8 mouse cellular contexts compared by ENCODE assay signal in genomic region chr7:39518362-39518761, GRCm38 (mm10). TPM values are rescaled to one million over a fixed set of nuclear protein-coding genes. Genes with fewer than 3 reads are reported as not detected.
DNase-seq lines count a peak whose midpoint lies in the region; ATAC-seq and TF ChIP-seq lines count a peak whose summit lies in the region.

No protein-coding gene starts in this region.

- peak; percentile 4 to 39 for DNase-seq in cerebellum, adult 18-20 months
- DNase-seq in T-cell, adult 2 months (ENCODE audit: low spot score), result peak; percentile 16
- no peak for DNase-seq in limb, embryonic 14.5 days (ENCODE audit: low spot score)

- peaks cover 5% of the 10 kb centered on the region; the same call in 1 of the 2 replicates for H3K36me3 ChIP-seq in forebrain, embryonic 12.5 days (replicated peaks)
- H3K36me3 ChIP-seq in hindbrain, embryonic 16.5 days (ENCODE audit: control insufficient read depth, insufficient read depth, low read length), result no peaks in the 10 kb centered on the region
- H3K36me3 ChIP-seq in limb, embryonic 14.5 days (ENCODE audit: control insufficient read depth, insufficient read depth, low read length), result no peaks in the 10 kb centered on the region
- peaks cover 2% of the 10 kb centered on the region; the same call in 1 of the 2 replicates for H3K36me3 ChIP-seq in midbrain, embryonic 16.5 days (ENCODE audit: control insufficient read depth, insufficient read depth, low read length)

- TF ChIP-seq POLR2A in limb, embryonic 14.5 days (IDR thresholded peaks at IDR 0.05; ENCODE audit: borderline replicate concordance, extremely low read depth, insufficient read depth, insufficient read length), result no peak

- no peak overlapping the region for H3K27ac ChIP-seq in forebrain, embryonic 12.5 days
- H3K27ac ChIP-seq in hindbrain, embryonic 16.5 days (ENCODE audit: low read depth, low read length), result no peak overlapping the region
- H3K27ac ChIP-seq in limb, embryonic 14.5 days (replicated peaks; ENCODE audit: low read depth, low read length), result no peak overlapping the region
- no peak overlapping the region for H3K27ac ChIP-seq in midbrain, embryonic 16.5 days (ENCODE audit: low read length)

- ATAC-seq in cerebellum, adult (ENCODE audit: insufficient number of reproducible peaks, low FRiP score, low TSS enrichment), result no peak
- ATAC-seq in forebrain, embryonic 12.5 days (ENCODE audit: low FRiP score), result 0 out of 2 replicates have a peak, but pooled peaks have one; percentile 34
- ATAC-seq in hindbrain, embryonic 16.5 days, result 0 out of 2 replicates have a peak, but pooled peaks have one; percentile 32
- no peak for ATAC-seq in limb, embryonic 14.5 days (ENCODE audit: low FRiP score, low read depth)
- ATAC-seq in midbrain, embryonic 16.5 days, result peak; percentile 59
- ATAC-seq in megakaryocyte-erythroid progenitor cell, adult 5-6 weeks (replicated peaks; ENCODE audit: low FRiP score, low TSS enrichment, poor library complexity, severe bottlenecking), result no peak

- H3K9ac ChIP-seq in forebrain, embryonic 12.5 days, result peak overlapping the region; percentile 40; the same call in 1 of the 2 replicates
- H3K9ac ChIP-seq in hindbrain, embryonic 16.5 days (ENCODE audit: low read depth, low read length), result no peak overlapping the region; the same call in 1 of the 2 replicates
- no peak overlapping the region for H3K9ac ChIP-seq in limb, embryonic 14.5 days (ENCODE audit: low read depth, low read length, severe bottlenecking)
- no peak overlapping the region for H3K9ac ChIP-seq in midbrain, embryonic 16.5 days (ENCODE audit: low read depth, low read length)

- peak overlapping the region; percentile 25 for H3K4me3 ChIP-seq in forebrain, embryonic 12.5 days (replicated peaks)
- peak overlapping the region; percentile 71 for H3K4me3 ChIP-seq in hindbrain, embryonic 16.5 days (ENCODE audit: low read length)
- H3K4me3 ChIP-seq in limb, embryonic 14.5 days (replicated peaks; ENCODE audit: low read length), result peak overlapping the region; percentile 69
- H3K4me3 ChIP-seq in midbrain, embryonic 16.5 days (ENCODE audit: low read depth, low read length), result peak overlapping the region; percentile 68

- H3K9me3 ChIP-seq in forebrain, embryonic 12.5 days, result peaks cover 4% of the 10 kb centered on the region; the same call in 1 of the 2 replicates
- H3K9me3 ChIP-seq in hindbrain, embryonic 16.5 days (ENCODE audit: control insufficient read depth, low read length), result peaks cover 3% of the 10 kb centered on the region; the same call in 1 of the 2 replicates
- peaks cover 9% of the 10 kb centered on the region; the same call in 1 of the 2 replicates for H3K9me3 ChIP-seq in limb, embryonic 14.5 days (ENCODE audit: control insufficient read depth, low read length)
- peaks cover 5% of the 10 kb centered on the region; the same call in 1 of the 2 replicates for H3K9me3 ChIP-seq in midbrain, embryonic 16.5 days (replicated peaks; ENCODE audit: control insufficient read depth, low read length, poor library complexity, severe bottlenecking)

- 89% methylated on average over 12 of the region's 12 CpGs for WGBS in forebrain, embryonic 12.5 days
- 89% methylated on average over 12 of the region's 12 CpGs for WGBS in hindbrain, embryonic 16.5 days
- 87% methylated on average over 12 of the region's 12 CpGs for WGBS in limb, embryonic 14.5 days
- WGBS in midbrain, embryonic 16.5 days, result 87% methylated on average over 12 of the region's 12 CpGs

- H3K4me2 ChIP-seq in forebrain, embryonic 12.5 days, result peak overlapping the region; percentile 46
- H3K4me2 ChIP-seq in hindbrain, embryonic 16.5 days (ENCODE audit: low read length), result peak overlapping the region; percentile 51
- peak overlapping the region; percentile 56 for H3K4me2 ChIP-seq in limb, embryonic 14.5 days (replicated peaks; ENCODE audit: low read depth, low read length, severe bottlenecking)
- peak overlapping the region; percentile 41 for H3K4me2 ChIP-seq in midbrain, embryonic 16.5 days (ENCODE audit: low read length)

- peaks cover 3% of the 10 kb centered on the region; the same call in 1 of the 2 replicates for H3K4me1 ChIP-seq in forebrain, embryonic 12.5 days
- H3K4me1 ChIP-seq in hindbrain, embryonic 16.5 days (ENCODE audit: control insufficient read depth, insufficient read depth, low read depth, low read length), result no peaks in the 10 kb centered on the region
- H3K4me1 ChIP-seq in limb, embryonic 14.5 days (ENCODE audit: control insufficient read depth, insufficient read depth, low read length), result peaks cover 2% of the 10 kb centered on the region; the same call in 1 of the 2 replicates
- H3K4me1 ChIP-seq in midbrain, embryonic 16.5 days (ENCODE audit: control insufficient read depth, insufficient read depth, low read length), result peaks cover 4% of the 10 kb centered on the region; the same call in 1 of the 2 replicates

- H3K27me3 ChIP-seq in forebrain, embryonic 12.5 days, result no peaks in the 10 kb centered on the region
- H3K27me3 ChIP-seq in hindbrain, embryonic 16.5 days (replicated peaks; ENCODE audit: control insufficient read depth, insufficient read depth, low read length), result no peaks in the 10 kb centered on the region
- H3K27me3 ChIP-seq in limb, embryonic 14.5 days (ENCODE audit: control insufficient read depth, insufficient read depth, low read length), result no peaks in the 10 kb centered on the region
- no peaks in the 10 kb centered on the region for H3K27me3 ChIP-seq in midbrain, embryonic 16.5 days (ENCODE audit: control insufficient read depth, insufficient read depth, low read depth, low read length)

RNA-seq across cellular contexts. Expression of gene Zfp619, which starts 0.8 kb away (rescaled TPM):
- polyA plus RNA-seq in forebrain, embryonic 12.5 days (2016; fragmentation: Nextera tagmentation; extraction: Ambion mirVana), result 4.4 and 4.6 TPM in 2 replicates
- polyA plus RNA-seq in hindbrain, embryonic 16.5 days (2015; fragmentation: Nextera tagmentation; extraction: Ambion mirVana), result 2.2 and 2.9 TPM in 2 replicates
- 1.9 and 2.1 TPM in 2 replicates for polyA plus RNA-seq in limb, embryonic 14.5 days (2012; rRNA removed)
- 2.7 and 3.0 TPM in 2 replicates for polyA plus RNA-seq in limb, embryonic 14.5 days (2014; fragmentation: Nextera tagmentation; extraction: Ambion mirVana)
- polyA plus RNA-seq in midbrain, embryonic 16.5 days (2015; fragmentation: Nextera tagmentation; extraction: Ambion mirVana), result 3.7 and 4.1 TPM in 2 replicates
- total RNA-seq in megakaryocyte-erythroid progenitor cell, adult 5-6 weeks (2014; fragmentation: Nextera tagmentation), result 3.4 and 4.2 TPM in 2 replicates
- 1.3 and 1.5 TPM in 2 replicates for total RNA-seq in megakaryocyte-erythroid progenitor cell, adult 5-6 weeks (2017)

Comparison
In these comparisons a context has a peak if more than half of its experiments do, and no peak if none do; other contexts are left out.
1. ATAC-seq: peak in forebrain, embryonic 12.5 days (single experiment), hindbrain, embryonic 16.5 days (single experiment) and midbrain, embryonic 16.5 days (single experiment); none in cerebellum, adult (single experiment), limb, embryonic 14.5 days (single experiment) and megakaryocyte-erythroid progenitor cell, adult 5-6 weeks (single experiment).
2. Peak in every context shown above with its lines, with median percentiles within 50 percentile points of each other: H3K4me2 ChIP-seq and H3K4me3 ChIP-seq.